Mouse (Mus musculus) C2C12 (cell line): ENCODE measurements at regions not wholly inside any gene's neighbourhood (a gene's known extent, or its start where the extent isn't known, plus 50 kb on each side); places are given as distances from the start of the nearest gene placed in this dataset.
A peak's percentile ranks its signal among the peaks of the same experiment; 100 is the strongest.

Experiments used
- H3K27me3 ChIP-seq: one replicate; pipeline ENCODE4 v1.6.1; 2011; ENCODE audit not compliant: control insufficient read depth, insufficient read depth, insufficient read length
- H3K36me3 ChIP-seq: one replicate; pipeline ENCODE4 v1.6.1; 2011; ENCODE audit not compliant: control insufficient read depth, insufficient read depth
- H3K4me3 ChIP-seq: one replicate; pipeline ENCODE4 v1.5.1; 2011; ENCODE audit warnings: mild to moderate bottlenecking, control low read depth; ENCODE audit not compliant: poor library complexity, insufficient read depth, severe bottlenecking
- H3K79me2 ChIP-seq: one replicate; pipeline ENCODE4 v1.6.1; 2011; ENCODE audit not compliant: control insufficient read depth, insufficient read depth
- H3K79me3 ChIP-seq: one replicate; pipeline ENCODE4 v1.6.1; 2011; ENCODE audit warnings: low read depth, control low read depth
- H3ac ChIP-seq: one replicate; pipeline ENCODE3; 2011; ENCODE audit warnings: low read depth; ENCODE audit not compliant: control insufficient read depth, insufficient read length
- CEBPB ChIP-seq: IDR thresholded peaks from one replicate; pipeline ENCODE4 v1.6.1; 2011; ENCODE audit warnings: low read depth, mild to moderate bottlenecking, control low read depth, moderate library complexity
- CTCF ChIP-seq: IDR thresholded peaks from one replicate; pipeline ENCODE4 v1.5.1; 2011; ENCODE audit not compliant: control insufficient read depth, insufficient read depth, insufficient read length
- FOSL1 ChIP-seq: IDR thresholded peaks from one replicate; pipeline ENCODE4 v1.8.0; 2011; ENCODE audit warnings: mild to moderate bottlenecking, low read length; ENCODE audit not compliant: poor library complexity, insufficient read depth, severe bottlenecking
- MAX ChIP-seq: IDR thresholded peaks from one replicate; pipeline ENCODE4 v1.6.1; 2011; ENCODE audit warnings: mild to moderate bottlenecking, control low read depth
- MYOD1 ChIP-seq: IDR thresholded peaks from one replicate; pipeline ENCODE4 v1.6.1; 2011; ENCODE audit warnings: low read depth; ENCODE audit not compliant: control insufficient read depth, insufficient read length
- MYOG ChIP-seq: IDR thresholded peaks from one replicate; pipeline ENCODE4 v1.6.1; 2011; ENCODE audit not compliant: control insufficient read depth, insufficient read length; ENCODE audit errors: extremely low read depth
- USF1 ChIP-seq: IDR thresholded peaks from one replicate; pipeline ENCODE4 v1.6.1; 2011; ENCODE audit warnings: low read depth, mild to moderate bottlenecking, control low read depth, moderate library complexity

- Histone ChIP-seq H3K4me3 (no peak overlapping the region), H3K36me3 (no peaks in the 10 kb centered on the region), H3K79me2 (no peaks in the 10 kb centered on the region), H3ac (no peak overlapping the region), H3K79me3 (no peaks in the 10 kb centered on the region), H3K27me3 (peaks cover 32% of the 10 kb centered on the region)
- TF ChIP-seq MAX: no peak
Observed at GRCm38 (mm10) chr11:117046636-117047035, 68.3 kb upstream of the Sec14l1 start.

- no peak overlapping the region for H3K4me3 ChIP-seq
- no peaks in the 10 kb centered on the region for H3K79me2 ChIP-seq
- H3K27me3 ChIP-seq: peaks cover 25% of the 10 kb centered on the region
- H3K36me3 ChIP-seq: no peaks in the 10 kb centered on the region
- H3K79me3 ChIP-seq: no peaks in the 10 kb centered on the region
- no peak for TF ChIP-seq CEBPB
- no peak for TF ChIP-seq MYOD1
- no peak for TF ChIP-seq MAX
- no peak for TF ChIP-seq USF1
- TF ChIP-seq CTCF: no peak
- no peak for TF ChIP-seq FOSL1
- no peak for TF ChIP-seq MYOG
- no peak overlapping the region for H3ac ChIP-seq
Observed at GRCm38 (mm10) chr11:117047172-117047950, 67.6 kb upstream of the Sec14l1 start.

GRCm38 (mm10) chr11:117048911-117049310 is 66.1 kb upstream of the Sec14l1 start:
- Histone ChIP-seq H3K27me3 (peaks cover 14% of the 10 kb centered on the region), H3K79me3 (no peaks in the 10 kb centered on the region), H3K36me3 (no peaks in the 10 kb centered on the region), H3K79me2 (no peaks in the 10 kb centered on the region), H3ac (no peak overlapping the region), H3K4me3 (no peak overlapping the region)
- TF ChIP-seq MYOG (no peak), FOSL1 (no peak), CTCF (no peak), MYOD1 (no peak), MAX (no peak), USF1 (no peak), CEBPB (no peak)

GRCm38 (mm10) chr11:117050788-117051187 is 64.2 kb upstream of the Sec14l1 start:
- no peak overlapping the region for H3ac ChIP-seq
- H3K27me3 ChIP-seq: peaks cover 5% of the 10 kb centered on the region
- H3K79me2 ChIP-seq: no peaks in the 10 kb centered on the region
- no peaks in the 10 kb centered on the region for H3K36me3 ChIP-seq
- no peak for TF ChIP-seq MYOG
- TF ChIP-seq USF1: no peak
- TF ChIP-seq FOSL1: no peak
- no peak for TF ChIP-seq CEBPB
- no peak for TF ChIP-seq CTCF
- TF ChIP-seq MAX: no peak
- no peak for TF ChIP-seq MYOD1
- no peaks in the 10 kb centered on the region for H3K79me3 ChIP-seq
- no peak overlapping the region for H3K4me3 ChIP-seq

- Histone ChIP-seq H3K79me2 (no peaks in the 10 kb centered on the region), H3ac (no peak overlapping the region), H3K79me3 (no peaks in the 10 kb centered on the region), H3K36me3 (no peaks in the 10 kb centered on the region), H3K4me3 (no peak overlapping the region), H3K27me3 (no peaks in the 10 kb centered on the region)
- TF ChIP-seq FOSL1 (no peak), CTCF (peak; percentile 22)
Observed at GRCm38 (mm10) chr11:117056958-117057357, 58.0 kb upstream of the Sec14l1 start.

GRCm38 (mm10) chr11:117057451-117057850 is 57.5 kb upstream of the Sec14l1 start:
- Histone ChIP-seq H3ac (no peak overlapping the region), H3K79me2 (no peaks in the 10 kb centered on the region), H3K27me3 (no peaks in the 10 kb centered on the region), H3K36me3 (no peaks in the 10 kb centered on the region), H3K4me3 (no peak overlapping the region), H3K79me3 (no peaks in the 10 kb centered on the region)
- TF ChIP-seq USF1 (no peak), CTCF (peak; percentile 62)
